Mouse (Mus musculus): ENCODE measurements around the gene Sumf1.

Gene Sumf1

GRCm38 (mm10) chr6:108184847-108185684 is at the start of gene Sumf1:
Gene Sumf1, minus strand, starts transcription at chr6:108185582.
- DNase-seq (ENCODE audit: low spot score) = peak; percentile 88

GRCm38 (mm10) chr6:108234536-108234935 is 49.2 kb upstream of the Sumf1 start:
- no peak for DNase-seq (ENCODE audit: low spot score)

GRCm38 (mm10) chr6:108233070-108233469 is 47.7 kb upstream of the Sumf1 start:
- no peak for DNase-seq (ENCODE audit: low spot score)

GRCm38 (mm10) chr6:108231892-108232710 is 46.7 kb upstream of the Sumf1 start:
- no peak for DNase-seq (ENCODE audit: low spot score)

GRCm38 (mm10) chr6:108230608-108231007 is 45.2 kb upstream of the Sumf1 start:
- no peak for DNase-seq (ENCODE audit: low spot score)

GRCm38 (mm10) chr6:108228601-108229000 is 43.2 kb upstream of the Sumf1 start:
- DNase-seq (ENCODE audit: low spot score) = no peak

- no peak for DNase-seq (ENCODE audit: low spot score)
Observed at GRCm38 (mm10) chr6:108228048-108228447, 42.7 kb upstream of the Sumf1 start.

- DNase-seq (ENCODE audit: low spot score) = no peak
Observed at GRCm38 (mm10) chr6:108227461-108227860, 42.1 kb upstream of the Sumf1 start.

- DNase-seq (ENCODE audit: low spot score) = no peak
Observed at GRCm38 (mm10) chr6:108226230-108226629, 40.8 kb upstream of the Sumf1 start.

- no peak for DNase-seq (ENCODE audit: low spot score)
Observed at GRCm38 (mm10) chr6:108225027-108225426, 39.6 kb upstream of the Sumf1 start.

GRCm38 (mm10) chr6:108224361-108224760 is 39.0 kb upstream of the Sumf1 start:
- DNase-seq (ENCODE audit: low spot score) = no peak

- DNase-seq (ENCODE audit: low spot score) = no peak
Observed at GRCm38 (mm10) chr6:108222875-108223274, 37.5 kb upstream of the Sumf1 start.

- DNase-seq (ENCODE audit: low spot score) = no peak
Observed at GRCm38 (mm10) chr6:108222435-108222834, 37.1 kb upstream of the Sumf1 start.

GRCm38 (mm10) chr6:108217987-108218386 is 32.6 kb upstream of the Sumf1 start:
- DNase-seq (ENCODE audit: low spot score) = no peak

GRCm38 (mm10) chr6:108216832-108217231 is 31.4 kb upstream of the Sumf1 start:
- DNase-seq (ENCODE audit: low spot score) = no peak

GRCm38 (mm10) chr6:108216091-108216490 is 30.7 kb upstream of the Sumf1 start:
- no peak for DNase-seq (ENCODE audit: low spot score)

- DNase-seq (ENCODE audit: low spot score) = no peak
Observed at GRCm38 (mm10) chr6:108214294-108214925, 29.0 kb upstream of the Sumf1 start.

- no peak for DNase-seq (ENCODE audit: low spot score)
Observed at GRCm38 (mm10) chr6:108213481-108214293, 28.3 kb upstream of the Sumf1 start.

GRCm38 (mm10) chr6:108212881-108213295 is 27.5 kb upstream of the Sumf1 start, which contains the start of gene Itpr1:
Gene Itpr1, plus strand, starts transcription at chr6:108213096.
- DNase-seq (ENCODE audit: low spot score) = peak; percentile 95

GRCm38 (mm10) chr6:108211896-108212880 is 26.8 kb upstream of the Sumf1 start:
- DNase-seq (ENCODE audit: low spot score) = no peak
